Mouse (Mus musculus): ENCODE measurements around the gene Spout1. TPM values are rescaled to one million over a fixed set of nuclear protein-coding genes. Genes with fewer than 3 reads are reported as not detected.
A peak's percentile ranks its signal among the peaks of the same experiment; 100 is the strongest.

The Spout1 gene
- 84.5 and 90.7 TPM in 2 replicates for polyA plus RNA-seq (2016; fragmentation: Nextera tagmentation; extraction: Ambion mirVana)

DNA sequence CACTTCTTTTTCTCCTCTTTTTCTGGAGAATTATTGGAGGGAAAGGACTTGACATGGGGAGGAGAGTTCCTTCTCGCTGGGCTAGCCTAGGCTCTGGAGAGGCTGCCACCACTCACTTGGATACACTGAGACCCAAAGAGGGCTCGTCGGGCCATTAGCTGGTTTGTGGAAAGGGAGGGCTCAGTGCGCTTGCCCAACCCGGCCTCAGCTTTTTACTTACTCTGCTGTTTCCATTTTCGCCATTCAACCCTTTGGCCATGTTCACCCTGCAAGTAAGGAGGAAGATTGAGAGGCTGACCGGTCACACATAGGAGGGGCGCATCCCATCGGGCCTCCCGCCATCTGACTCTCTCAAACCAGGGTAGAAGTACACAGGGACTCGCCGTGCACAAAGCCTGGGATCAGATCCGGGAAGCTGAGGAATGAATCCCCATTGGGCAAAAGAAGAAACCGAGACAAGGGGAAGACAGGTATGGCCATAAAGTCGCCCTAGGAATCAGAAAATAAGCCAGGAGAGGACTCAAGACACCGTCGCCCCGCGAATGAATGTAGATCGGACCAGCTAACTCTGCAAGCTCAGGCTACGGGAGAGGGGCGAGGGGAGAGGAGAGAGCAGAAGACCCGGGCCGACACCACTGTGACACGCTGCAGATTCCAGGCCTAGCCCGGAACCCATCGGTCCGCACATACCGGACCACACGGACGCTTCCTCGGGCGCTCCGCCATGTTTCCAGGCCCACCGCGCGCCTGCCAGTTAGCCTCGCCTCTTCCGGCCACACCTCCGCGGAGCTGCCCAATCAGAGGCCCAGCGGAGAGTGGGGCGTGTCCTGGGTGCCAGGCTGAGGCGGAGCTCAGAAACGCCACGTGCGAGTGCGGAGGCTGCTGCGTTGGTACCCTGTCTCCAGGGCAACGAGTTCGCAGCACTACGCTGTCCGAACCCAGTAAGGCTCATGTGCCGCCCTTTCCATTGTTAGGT is at the start of gene Spout1:
Gene Spout1 (minus strand): TSS at position 760 of the 976 bp plus-strand sequence.
- H3K9ac ChIP-seq (replicated peaks), result peak within 1 kb of the TSS; percentile 75
- H3K36me3 ChIP-seq, result peaks cover 43% of the 10 kb centered on the region
- H3K27me3 ChIP-seq, result no peaks in the 10 kb centered on the region
- 2% methylated on average over 54 of the region's 54 CpGs for WGBS
- peak; percentile 97 for ATAC-seq (ENCODE audit: insufficient number of reproducible peaks, insufficient read depth, low FRiP score, low TSS enrichment, low read depth)
- peaks cover 5% of the 10 kb centered on the region; the same call in 1 of the 2 replicates for H3K9me3 ChIP-seq
- H3K4me2 ChIP-seq, result peak within 1 kb of the TSS; percentile 91
- H3K27ac ChIP-seq, result no peak within 1 kb of the TSS
- peaks cover 9% of the 10 kb centered on the region for H3K4me1 ChIP-seq (replicated peaks)
- peak within 1 kb of the TSS; percentile 79 for H3K4me3 ChIP-seq (replicated peaks)

DNA sequence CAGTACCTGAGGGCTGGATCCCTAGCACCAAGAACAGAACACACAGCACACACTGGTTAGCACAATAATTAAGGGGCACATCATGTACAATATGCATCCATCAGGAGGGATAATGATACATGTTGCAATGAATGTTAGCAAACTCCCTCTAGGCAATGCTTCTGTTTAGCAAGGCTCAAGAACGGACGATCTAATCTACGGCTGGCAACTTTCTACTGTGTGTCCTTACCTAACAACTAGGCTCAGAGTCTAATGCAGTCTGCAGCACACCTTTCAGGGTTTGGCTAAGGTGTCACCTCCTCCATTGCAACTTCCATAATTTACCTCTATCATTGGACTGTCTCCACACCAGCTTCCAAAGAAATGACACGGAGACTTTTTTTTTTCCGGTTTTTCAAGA is 38.0 kb upstream of the Spout1 start:
- Histone ChIP-seq H3K36me3 (no peaks in the 10 kb centered on the region), H3K4me1 (replicated peaks) (no peaks in the 10 kb centered on the region), H3K9ac (replicated peaks) (no peak overlapping the region), H3K27ac (no peak overlapping the region), H3K9me3 (no peaks in the 10 kb centered on the region), H3K27me3 (no peaks in the 10 kb centered on the region), H3K4me2 (no peak overlapping the region), H3K4me3 (replicated peaks) (no peak overlapping the region)
- no peak for ATAC-seq (ENCODE audit: insufficient number of reproducible peaks, insufficient read depth, low FRiP score, low TSS enrichment, low read depth)
- 93% methylated on average over 5 of the region's 5 CpGs for WGBS

DNA sequence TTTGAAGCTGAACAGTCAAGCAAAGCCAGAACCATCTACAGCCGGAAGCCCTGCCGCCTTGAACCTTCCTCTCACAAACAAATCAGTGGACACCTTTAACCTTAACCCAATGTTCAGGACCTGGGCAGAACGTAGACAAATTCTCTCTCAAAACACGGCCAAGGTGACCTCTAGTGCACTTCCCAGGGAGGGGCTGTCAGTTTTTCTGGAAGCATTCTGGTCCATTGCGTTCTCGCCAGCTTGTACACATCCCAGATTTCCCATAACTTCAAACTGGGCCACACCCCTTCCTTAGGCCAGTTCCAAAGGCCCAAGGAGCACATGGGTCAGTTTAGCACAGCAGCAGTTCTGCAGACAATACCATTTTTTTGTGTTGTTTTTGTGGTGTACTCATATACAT is 37.2 kb upstream of the Spout1 start:
- Histone ChIP-seq H3K27ac (no peak overlapping the region), H3K27me3 (no peaks in the 10 kb centered on the region), H3K4me2 (no peak overlapping the region), H3K36me3 (no peaks in the 10 kb centered on the region), H3K9me3 (no peaks in the 10 kb centered on the region), H3K4me1 (replicated peaks) (no peaks in the 10 kb centered on the region), H3K9ac (replicated peaks) (no peak overlapping the region), H3K4me3 (replicated peaks) (no peak overlapping the region)
- ATAC-seq (ENCODE audit: insufficient number of reproducible peaks, insufficient read depth, low FRiP score, low TSS enrichment, low read depth), result no peak
- 81% methylated on average over 6 of the region's 6 CpGs for WGBS

DNA sequence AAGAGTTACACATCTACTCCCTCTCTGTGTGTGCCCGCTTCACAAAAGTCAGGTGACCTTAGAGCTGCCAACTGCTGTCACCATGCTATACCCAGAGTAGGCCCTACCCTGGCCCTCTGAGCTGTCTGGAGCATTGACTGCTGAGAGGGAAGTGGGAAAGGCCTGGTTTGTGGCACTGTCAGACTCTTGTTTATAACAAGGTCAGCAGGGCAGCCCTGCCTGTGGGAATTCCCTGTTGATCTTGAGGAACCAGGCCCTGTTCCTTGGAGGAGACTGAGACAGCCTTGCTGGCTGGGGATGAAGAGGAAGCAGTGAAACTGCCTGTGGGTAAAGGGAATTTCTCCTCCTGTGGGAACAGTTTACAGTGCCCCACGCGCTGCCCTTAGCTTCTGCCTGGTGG is 36.5 kb upstream of the Spout1 start:
- Histone ChIP-seq H3K9me3 (no peaks in the 10 kb centered on the region), H3K9ac (replicated peaks) (no peak overlapping the region), H3K4me3 (replicated peaks) (no peak overlapping the region), H3K27me3 (no peaks in the 10 kb centered on the region), H3K27ac (no peak overlapping the region), H3K36me3 (no peaks in the 10 kb centered on the region), H3K4me2 (no peak overlapping the region), H3K4me1 (replicated peaks) (no peaks in the 10 kb centered on the region)
- 85% methylated on average over 3 of the region's 3 CpGs for WGBS
- no peak for ATAC-seq (ENCODE audit: insufficient number of reproducible peaks, insufficient read depth, low FRiP score, low TSS enrichment, low read depth)

DNA sequence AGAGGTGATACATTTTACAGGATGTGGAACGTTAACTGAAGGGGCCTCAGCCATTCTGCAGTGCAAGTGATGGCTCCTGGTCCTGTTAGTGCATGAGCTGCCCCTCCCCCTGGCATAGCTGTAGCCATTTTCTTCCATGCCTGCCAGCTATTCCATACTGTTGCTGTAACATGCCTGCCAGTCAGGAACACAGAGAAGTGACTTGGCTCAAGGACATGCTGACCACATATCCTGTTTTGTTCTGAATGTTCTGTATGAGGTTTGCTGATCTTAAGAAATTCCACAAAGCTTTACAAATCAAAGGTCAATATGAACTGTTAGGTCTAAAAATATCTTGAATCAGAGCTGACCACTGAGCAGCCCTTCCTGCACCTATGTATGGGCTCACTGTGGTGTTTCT is 34.7 kb upstream of the Spout1 start:
- H3K9ac ChIP-seq (replicated peaks), result no peak overlapping the region
- no peaks in the 10 kb centered on the region for H3K36me3 ChIP-seq
- H3K27ac ChIP-seq, result no peak overlapping the region
- no peak overlapping the region for H3K4me3 ChIP-seq (replicated peaks)
- 57% methylated on average over 1 of the region's 1 CpGs for WGBS
- no peak overlapping the region for H3K4me2 ChIP-seq
- no peak for ATAC-seq (ENCODE audit: insufficient number of reproducible peaks, insufficient read depth, low FRiP score, low TSS enrichment, low read depth)
- no peaks in the 10 kb centered on the region for H3K4me1 ChIP-seq (replicated peaks)
- H3K9me3 ChIP-seq, result no peaks in the 10 kb centered on the region
- no peaks in the 10 kb centered on the region for H3K27me3 ChIP-seq

DNA sequence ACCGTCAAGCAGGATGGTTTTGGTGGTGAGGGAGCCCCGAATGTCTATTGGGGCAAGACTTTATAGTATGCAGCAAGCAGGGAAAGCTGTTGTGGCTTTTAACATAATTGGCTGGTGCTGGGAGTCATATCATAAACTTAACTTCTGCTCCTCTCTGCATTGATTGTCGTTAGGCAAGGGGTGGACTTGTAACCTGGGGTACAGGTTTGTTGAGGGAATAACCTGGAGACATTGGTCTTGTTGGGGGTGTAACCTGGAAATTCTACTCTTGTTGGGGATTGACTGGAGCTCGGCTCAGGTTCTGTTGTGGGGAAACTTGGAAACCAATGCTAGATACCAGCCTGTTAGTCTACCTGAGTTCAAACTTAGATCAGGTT is 33.9 kb upstream of the Spout1 start:
- Histone ChIP-seq H3K9me3 (no peaks in the 10 kb centered on the region), H3K27ac (no peak overlapping the region), H3K4me2 (no peak overlapping the region), H3K4me3 (replicated peaks) (no peak overlapping the region), H3K27me3 (no peaks in the 10 kb centered on the region), H3K36me3 (no peaks in the 10 kb centered on the region), H3K4me1 (replicated peaks) (no peaks in the 10 kb centered on the region), H3K9ac (replicated peaks) (no peak overlapping the region)
- no peak for ATAC-seq (ENCODE audit: insufficient number of reproducible peaks, insufficient read depth, low FRiP score, low TSS enrichment, low read depth)
- 73% methylated on average over 4 of the region's 4 CpGs for WGBS

DNA sequence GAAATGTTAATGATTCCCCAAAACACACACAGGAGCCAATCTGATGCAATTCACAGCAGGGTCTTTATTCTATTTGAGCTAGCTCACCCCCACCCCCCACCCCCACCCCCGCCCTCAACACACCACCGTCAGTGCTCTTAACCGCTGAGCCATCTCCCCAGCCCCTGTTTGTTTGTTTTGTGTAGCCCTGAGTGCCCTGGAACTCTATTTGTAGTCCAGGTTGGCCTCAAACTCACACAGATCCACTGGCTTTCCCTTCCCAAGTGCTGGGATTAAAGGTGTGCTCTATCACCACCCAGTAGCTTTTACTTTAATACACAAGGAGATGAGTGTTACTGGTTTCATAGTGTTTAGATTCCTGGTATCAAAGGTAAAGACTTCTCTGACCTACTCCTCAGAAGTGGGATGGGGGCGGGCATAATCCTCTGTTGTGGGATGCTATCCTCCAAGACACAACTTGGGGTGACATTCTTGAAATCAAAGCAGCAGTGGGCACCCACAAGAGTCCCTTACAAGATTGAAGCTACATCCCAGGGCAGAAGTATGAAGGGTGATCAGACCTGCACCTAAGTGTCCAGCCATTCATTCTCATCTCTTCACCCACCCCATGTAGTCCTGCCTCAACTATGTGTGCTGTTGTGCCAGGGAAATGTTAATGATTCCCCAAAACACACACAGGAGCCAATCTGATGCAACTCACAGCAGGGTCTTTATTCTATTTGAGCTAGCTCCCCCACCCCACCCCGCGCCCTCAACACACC is 33.3 kb upstream of the Spout1 start:
- H3K27ac ChIP-seq, result no peak overlapping the region
- 78% methylated on average over 6 of the region's 6 CpGs for WGBS
- H3K27me3 ChIP-seq, result no peaks in the 10 kb centered on the region
- H3K4me3 ChIP-seq (replicated peaks), result no peak overlapping the region
- H3K9ac ChIP-seq (replicated peaks), result no peak overlapping the region
- no peaks in the 10 kb centered on the region for H3K9me3 ChIP-seq
- peaks cover 3% of the 10 kb centered on the region; the same call in 1 of the 2 replicates for H3K4me1 ChIP-seq (replicated peaks)
- no peak for ATAC-seq (ENCODE audit: insufficient number of reproducible peaks, insufficient read depth, low FRiP score, low TSS enrichment, low read depth)
- no peak overlapping the region for H3K4me2 ChIP-seq
- H3K36me3 ChIP-seq, result no peaks in the 10 kb centered on the region

DNA sequence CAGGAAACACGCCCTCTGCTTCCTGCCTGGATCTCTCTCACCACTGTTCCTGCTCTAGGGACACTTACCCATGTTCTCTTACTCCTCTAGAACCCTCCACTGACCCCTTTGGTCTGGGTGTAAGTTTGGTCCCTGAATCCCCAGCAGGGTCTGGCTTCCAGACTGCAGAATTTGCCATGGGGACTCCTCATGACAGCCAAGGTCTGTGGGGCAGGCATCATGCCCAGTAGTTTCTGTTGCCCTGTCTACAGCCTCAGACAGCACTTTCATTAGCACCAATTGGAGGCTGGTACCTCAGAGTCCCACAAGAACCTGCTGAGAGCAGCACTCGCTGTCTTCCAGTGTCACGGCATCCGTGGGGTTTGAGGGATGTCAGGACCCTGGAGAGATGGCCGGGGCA is 29.6 kb upstream of the Spout1 start:
- no peak for ATAC-seq (ENCODE audit: insufficient number of reproducible peaks, insufficient read depth, low FRiP score, low TSS enrichment, low read depth)
- Histone ChIP-seq H3K4me2 (no peak overlapping the region), H3K4me3 (replicated peaks) (no peak overlapping the region), H3K9me3 (no peaks in the 10 kb centered on the region), H3K4me1 (replicated peaks) (peaks cover 17% of the 10 kb centered on the region), H3K36me3 (no peaks in the 10 kb centered on the region), H3K27ac (no peak overlapping the region), H3K27me3 (no peaks in the 10 kb centered on the region), H3K9ac (replicated peaks) (no peak overlapping the region)
- WGBS, result 76% methylated on average over 5 of the region's 5 CpGs

DNA sequence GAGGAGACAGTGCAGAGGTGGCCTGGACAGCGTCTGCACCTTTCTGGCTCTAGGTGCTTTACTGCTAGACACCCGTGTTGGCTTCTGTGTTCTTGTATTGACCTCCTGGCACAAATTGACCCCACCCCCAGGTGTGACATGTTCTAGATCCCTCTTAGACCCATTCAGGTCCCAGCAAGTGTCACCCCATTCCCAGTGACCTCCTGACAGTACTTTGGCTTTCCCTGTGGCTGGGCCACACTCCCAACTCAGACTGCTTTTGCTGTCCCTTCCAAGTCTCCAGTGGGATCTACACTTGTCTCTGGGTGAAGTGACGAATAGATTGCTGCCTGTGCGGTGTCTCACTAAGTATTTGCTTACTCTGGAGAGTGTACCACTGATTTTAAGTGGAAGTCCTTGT is 29.1 kb upstream of the Spout1 start:
- Histone ChIP-seq H3K27ac (no peak overlapping the region), H3K4me1 (replicated peaks) (peaks cover 17% of the 10 kb centered on the region), H3K36me3 (no peaks in the 10 kb centered on the region), H3K9me3 (no peaks in the 10 kb centered on the region), H3K4me2 (no peak overlapping the region), H3K9ac (replicated peaks) (no peak overlapping the region; the same call in 1 of the 2 replicates), H3K27me3 (no peaks in the 10 kb centered on the region), H3K4me3 (replicated peaks) (no peak overlapping the region)
- no peak for ATAC-seq (ENCODE audit: insufficient number of reproducible peaks, insufficient read depth, low FRiP score, low TSS enrichment, low read depth)
- WGBS, result 80% methylated on average over 4 of the region's 4 CpGs

DNA sequence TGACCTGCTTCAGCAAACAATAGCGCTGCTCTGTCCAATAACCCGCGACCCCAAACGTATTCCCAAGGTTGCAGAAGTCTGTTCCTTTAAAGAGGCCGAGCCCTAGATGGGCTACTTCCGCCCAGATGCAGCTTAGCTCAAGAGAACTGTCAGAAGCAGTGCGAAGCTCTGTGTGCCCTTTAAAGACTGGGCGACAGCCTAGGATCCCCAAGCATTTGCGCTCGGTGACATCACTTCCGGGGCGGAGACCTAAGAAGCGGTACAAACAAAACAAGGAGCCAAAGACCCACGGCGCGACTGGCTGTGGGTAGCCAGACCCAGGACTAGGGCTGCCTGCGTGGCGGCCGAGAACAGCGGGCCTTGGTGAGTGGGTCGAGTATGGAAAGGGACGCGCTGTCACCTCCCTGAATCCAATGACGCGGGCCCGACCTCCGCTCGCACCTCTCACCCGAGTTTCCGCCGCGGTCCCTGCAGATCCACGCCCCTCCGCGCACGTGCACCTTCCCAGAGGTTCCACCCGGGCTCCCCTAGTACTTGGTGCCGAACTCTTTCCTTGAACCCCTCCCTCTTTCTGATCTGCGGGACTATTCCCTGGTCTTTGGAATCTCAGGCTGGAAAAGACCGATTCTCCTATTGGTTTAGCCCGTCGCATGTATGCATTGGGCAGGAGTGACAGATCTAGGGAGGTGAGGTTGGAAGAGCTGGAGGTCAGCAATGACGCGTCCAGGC is 27.5 kb upstream of the Spout1 start, which contains the start of gene Kyat1:
Gene Kyat1 (minus strand): TSS at position 219 of the 729 bp plus-strand sequence.
- H3K9ac ChIP-seq (replicated peaks), result peak within 1 kb of the TSS; percentile 51
- peaks cover 17% of the 10 kb centered on the region for H3K4me1 ChIP-seq (replicated peaks)
- ATAC-seq (ENCODE audit: insufficient number of reproducible peaks, insufficient read depth, low FRiP score, low TSS enrichment, low read depth), result peak; percentile 89
- no peaks in the 10 kb centered on the region for H3K27me3 ChIP-seq
- under 1% methylated on average over 44 of the region's 44 CpGs for WGBS
- no peaks in the 10 kb centered on the region for H3K36me3 ChIP-seq
- peak within 1 kb of the TSS; percentile 31; the same call in 1 of the 2 replicates for H3K27ac ChIP-seq
- H3K9me3 ChIP-seq, result no peaks in the 10 kb centered on the region
- peak within 1 kb of the TSS; percentile 68 for H3K4me3 ChIP-seq (replicated peaks)
- peak within 1 kb of the TSS; percentile 72 for H3K4me2 ChIP-seq

DNA sequence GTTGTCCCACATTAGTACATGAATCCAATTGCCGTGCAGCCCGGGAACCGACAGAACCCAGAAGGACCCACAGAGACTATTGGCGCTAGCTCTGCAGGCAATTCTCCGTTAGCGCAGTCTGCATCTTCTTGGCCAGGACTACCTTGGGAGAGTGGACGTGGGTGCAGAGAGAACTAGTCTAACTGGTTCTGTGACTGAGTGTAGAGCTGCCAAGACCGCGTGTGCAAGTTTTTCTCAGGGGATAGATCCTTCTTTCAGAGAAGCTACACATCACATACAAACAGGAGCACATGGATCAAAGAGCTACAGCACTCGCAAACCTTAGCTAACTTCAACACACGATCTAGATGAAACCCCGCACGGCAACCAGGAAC is 27.0 kb upstream of the Spout1 start:
- Histone ChIP-seq H3K27me3 (no peaks in the 10 kb centered on the region), H3K36me3 (no peaks in the 10 kb centered on the region), H3K4me2 (peak overlapping the region; percentile 72), H3K9ac (replicated peaks) (peak overlapping the region; percentile 51), H3K9me3 (no peaks in the 10 kb centered on the region), H3K4me3 (replicated peaks) (peak overlapping the region; percentile 68), H3K27ac (peak overlapping the region; percentile 31; the same call in 1 of the 2 replicates), H3K4me1 (replicated peaks) (peaks cover 17% of the 10 kb centered on the region)
- 3% methylated on average over 13 of the region's 13 CpGs for WGBS
- no peak for ATAC-seq (ENCODE audit: insufficient number of reproducible peaks, insufficient read depth, low FRiP score, low TSS enrichment, low read depth)
